Mouse (Mus musculus) lung, postnatal 0 days (tissue): ENCODE results near the gene Tmem229b. TPM values are rescaled to one million over a fixed set of nuclear protein-coding genes. Genes with fewer than 3 reads are reported as not detected.

ENCODE experiments used
- ATAC-seq: fragments of 200-750 bp; cut with Nextera tagmentation; 2 replicates; pipeline ENCODE4 v1.8.0; 2017; ENCODE audit warnings: moderate library complexity
- DNase-seq: peaks from one replicate; pipeline ENCODE4 v3.0.0-alpha.2; 2016; ENCODE audit warnings: low spot score
- H3K27ac ChIP-seq: fragments of 300-500 bp; sonication (generic); 2 replicates; pipeline ENCODE4 v1.5.1; 2014; ENCODE audit warnings: antibody characterized with exemption, mild to moderate bottlenecking, low read length, mixed read lengths
- H3K27me3 ChIP-seq: fragments of 300-500 bp; sonication (generic); replicated peaks from 2 replicates; pipeline ENCODE4 v1.6.1; 2014; ENCODE audit warnings: low read length, mixed read lengths; ENCODE audit not compliant: insufficient read depth
- H3K36me3 ChIP-seq: fragments of 300-500 bp; sonication (generic); 2 replicates; pipeline ENCODE4 v1.6.1; 2014; ENCODE audit warnings: low read length, mixed read lengths; ENCODE audit not compliant: insufficient read depth
- H3K4me1 ChIP-seq: fragments of 300-500 bp; sonication (generic); 2 replicates; pipeline ENCODE4 v1.6.1; 2014; ENCODE audit warnings: antibody characterized with exemption, low read depth, low read length, mixed read lengths; ENCODE audit not compliant: insufficient read depth
- H3K4me2 ChIP-seq: fragments of 300-500 bp; sonication (generic); replicated peaks from 2 replicates; pipeline ENCODE4 v1.6.1; 2014; ENCODE audit warnings: low read depth, mild to moderate bottlenecking, low read length, moderate library complexity, mixed read lengths
- H3K4me3 ChIP-seq: fragments of 300-500 bp; sonication (generic); 2 replicates; pipeline ENCODE4 v1.5.1; 2014; ENCODE audit warnings: low read depth, low read length
- H3K9ac ChIP-seq: fragments of 300-500 bp; sonication (generic); replicated peaks from 2 replicates; pipeline ENCODE4 v1.6.1; 2014; ENCODE audit warnings: low read depth, mild to moderate bottlenecking
- H3K9me3 ChIP-seq: fragments of 300-500 bp; sonication (generic); 2 replicates; pipeline ENCODE4 v1.6.1; 2016; ENCODE audit warnings: low read length, mixed read lengths
- CTCF ChIP-seq: IDR thresholded peaks from 2 replicates; pipeline ENCODE4 v1.5.1; 2016; ENCODE audit warnings: antibody characterized with exemption, mild to moderate bottlenecking
- EP300 ChIP-seq: IDR thresholded peaks from 2 replicates; pipeline ENCODE4 v1.6.1; 2016; ENCODE audit warnings: antibody characterized with exemption, mild to moderate bottlenecking, control low read depth
- WGBS: fragments of 180-500 bp; shearing (Covaris S2); extraction: QIAGEN DNeasy Blood & Tissue Kit; methylation state at CpG from one replicate; pipeline ENCODE4 v1.1.7; 2014; 5-methylcytosine and 5-hydroxymethylcytosine counted together
- polyA plus RNA-seq: library from polyadenylated mRNA; unstranded; fragments of >200 nt; fragmentation: Nextera tagmentation; extraction: Ambion mirVana; gene quantifications from 2 replicates; pipeline ENCODE4 v1.2.1, GENCODE M21; 2015

Gene Tmem229b
- polyA plus RNA-seq, 1 experiment from 2014 or later = 5.3 TPM

GRCm38 (mm10) chr12:78983296-78984034 is 24.0 kb downstream of the Tmem229b start:
- no peak overlapping the region for H3K4me3 ChIP-seq
- WGBS = 41% methylated on average over 9 of the region's 9 CpGs
- no peak for TF ChIP-seq CTCF
- no peak for TF ChIP-seq EP300
- H3K27ac ChIP-seq = no peak overlapping the region
- no peaks in the 10 kb centered on the region; the same call in 1 of the 2 replicates for H3K4me1 ChIP-seq
- ATAC-seq = peak; percentile 78
- DNase-seq = peak; percentile 71
- 0 out of 2 replicates have a peak overlapping the region, but pooled peaks have one; percentile 18 for H3K4me2 ChIP-seq
- H3K27me3 ChIP-seq = no peaks in the 10 kb centered on the region
- no peaks in the 10 kb centered on the region for H3K36me3 ChIP-seq
- H3K9me3 ChIP-seq = no peaks in the 10 kb centered on the region
- H3K9ac ChIP-seq = no peak overlapping the region

DNA sequence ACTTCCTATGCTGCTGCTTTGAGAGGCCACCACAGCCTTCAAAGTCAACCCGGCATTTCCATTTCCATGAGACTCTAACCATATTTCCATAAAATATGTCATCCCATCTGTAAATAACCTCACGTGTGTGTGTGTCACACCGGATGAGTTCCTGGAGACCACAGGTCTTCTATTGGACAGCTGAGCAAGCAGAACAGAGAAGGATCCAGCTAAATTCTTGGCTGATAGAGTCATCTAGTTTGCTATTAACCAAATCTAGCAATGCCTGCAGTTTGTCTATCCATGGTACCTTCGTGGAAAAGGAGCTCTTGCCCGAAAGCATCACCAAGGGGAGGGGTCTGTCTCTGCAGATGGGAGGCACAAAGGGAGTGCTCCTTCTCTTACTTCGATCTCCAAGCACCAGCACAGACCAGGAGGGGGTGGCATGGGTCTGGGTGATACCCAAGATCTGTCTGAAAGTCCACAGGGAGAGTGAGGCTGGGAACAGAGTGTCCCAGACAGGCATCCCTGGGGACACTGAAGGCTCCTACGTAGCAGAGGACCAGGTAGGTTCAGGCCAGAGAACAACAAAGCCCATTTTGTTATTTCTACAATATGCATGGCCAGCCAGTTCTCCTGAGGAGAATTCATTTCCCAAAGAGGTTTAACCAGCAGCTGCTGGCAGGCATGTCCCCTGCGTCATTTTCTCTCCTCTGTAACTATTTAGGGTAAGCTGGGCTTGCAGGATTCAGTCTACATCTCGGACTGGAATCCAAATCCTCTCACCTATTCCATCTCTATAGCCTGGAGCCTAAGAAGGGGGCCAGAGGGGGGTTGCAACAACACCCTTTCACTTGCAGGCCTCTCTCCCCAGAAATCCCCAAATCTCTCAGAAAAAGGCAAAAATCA is 25.2 kb downstream of the Tmem229b start:
- no peak for DNase-seq
- TF ChIP-seq EP300 = 0 out of 2 replicates have a peak, but pooled peaks have one; percentile 21
- no peak for TF ChIP-seq CTCF
- Histone ChIP-seq H3K9me3 (no peaks in the 10 kb centered on the region), H3K27ac (no peak overlapping the region), H3K4me3 (no peak overlapping the region), H3K36me3 (no peaks in the 10 kb centered on the region), H3K9ac (no peak overlapping the region), H3K27me3 (no peaks in the 10 kb centered on the region), H3K4me2 (no peak overlapping the region), H3K4me1 (no peaks in the 10 kb centered on the region; the same call in 1 of the 2 replicates)
- WGBS = 55% methylated on average over 9 of the region's 9 CpGs
- no peak for ATAC-seq

- Histone ChIP-seq H3K9ac (no peak overlapping the region), H3K36me3 (no peaks in the 10 kb centered on the region), H3K9me3 (no peaks in the 10 kb centered on the region), H3K4me2 (no peak overlapping the region), H3K4me3 (no peak overlapping the region), H3K4me1 (no peaks in the 10 kb centered on the region; the same call in 1 of the 2 replicates), H3K27me3 (no peaks in the 10 kb centered on the region), H3K27ac (no peak overlapping the region)
- TF ChIP-seq CTCF = no peak
- no peak for TF ChIP-seq EP300
- DNase-seq (no peak), ATAC-seq (no peak)
- WGBS = 61% methylated on average over 2 of the region's 2 CpGs
Observed at GRCm38 (mm10) chr12:78981131-78981530, 26.3 kb downstream of the Tmem229b start.

DNA sequence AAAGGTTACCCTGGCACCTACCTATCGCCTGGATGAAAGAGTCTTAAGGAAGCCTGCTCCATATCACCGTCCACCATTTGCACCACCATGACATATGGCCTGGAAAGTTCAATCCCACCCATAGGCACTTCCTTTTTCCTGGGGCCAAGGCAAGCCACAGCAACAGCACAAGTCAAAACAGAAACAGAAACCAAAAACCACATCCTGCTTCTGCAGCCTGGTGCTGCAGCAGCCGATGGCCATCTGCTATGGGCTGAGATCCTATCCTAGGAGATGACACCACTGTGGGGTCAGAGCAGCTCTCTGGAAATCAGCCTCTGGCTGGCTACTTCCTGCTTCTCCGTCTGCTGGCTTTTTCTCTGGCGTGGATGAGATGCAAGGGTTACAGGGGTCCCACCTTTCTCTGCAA is 26.7 kb downstream of the Tmem229b start:
- no peak for TF ChIP-seq CTCF
- no peak for TF ChIP-seq EP300
- Histone ChIP-seq H3K4me3 (no peak overlapping the region), H3K9ac (no peak overlapping the region), H3K9me3 (no peaks in the 10 kb centered on the region), H3K4me2 (no peak overlapping the region), H3K27ac (no peak overlapping the region), H3K36me3 (no peaks in the 10 kb centered on the region), H3K27me3 (no peaks in the 10 kb centered on the region), H3K4me1 (no peaks in the 10 kb centered on the region; the same call in 1 of the 2 replicates)
- WGBS = 55% methylated on average over 5 of the region's 5 CpGs
- DNase-seq = peak; percentile 71
- ATAC-seq = peak; percentile 60

DNA sequence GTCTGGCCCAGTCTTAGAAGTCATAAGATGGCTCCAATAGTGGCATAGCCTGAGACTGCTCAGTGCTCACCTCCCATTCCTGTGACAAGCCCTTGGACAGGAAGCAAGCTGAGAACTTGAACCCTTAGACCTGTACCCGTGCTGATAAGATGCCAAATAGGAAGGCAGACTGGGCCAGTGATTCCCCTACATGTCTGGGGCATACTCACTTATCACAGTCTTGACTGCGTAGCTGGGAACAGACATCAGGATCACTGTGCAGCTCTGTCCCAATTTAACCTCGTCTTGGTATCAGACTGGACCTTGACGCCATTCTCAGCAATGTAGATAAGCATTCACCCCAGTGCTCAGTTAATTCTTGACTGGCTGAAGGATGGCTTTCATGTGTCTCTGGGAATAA is 29.9 kb downstream of the Tmem229b start:
- WGBS = 65% methylated on average over 4 of the region's 4 CpGs
- no peak overlapping the region for H3K4me3 ChIP-seq
- no peak overlapping the region for H3K4me2 ChIP-seq
- DNase-seq (no peak), ATAC-seq (no peak)
- H3K27ac ChIP-seq = no peak overlapping the region
- H3K27me3 ChIP-seq = no peaks in the 10 kb centered on the region
- H3K36me3 ChIP-seq = no peaks in the 10 kb centered on the region
- H3K9ac ChIP-seq = no peak overlapping the region
- no peaks in the 10 kb centered on the region for H3K9me3 ChIP-seq
- TF ChIP-seq CTCF = no peak
- TF ChIP-seq EP300 = no peak
- H3K4me1 ChIP-seq = no peaks in the 10 kb centered on the region

DNA sequence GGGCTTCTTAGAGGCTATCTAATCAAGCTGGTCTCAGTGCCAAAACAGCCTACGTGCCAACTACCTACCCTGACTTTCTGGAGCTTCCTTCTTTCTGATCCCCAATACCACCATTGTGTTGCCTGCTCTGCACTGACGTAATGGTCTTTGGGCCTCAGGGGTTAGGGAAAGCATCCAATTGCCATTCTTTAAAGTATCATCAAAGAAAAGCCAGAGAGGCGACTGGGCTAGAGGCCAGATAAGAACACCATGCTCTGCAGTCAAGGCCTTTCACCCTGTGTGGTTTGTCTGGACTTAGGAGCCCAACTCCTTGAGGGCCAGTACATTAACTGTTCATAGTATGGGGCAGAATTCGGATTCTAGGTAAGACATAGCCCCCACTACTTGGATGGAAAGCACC is 30.3 kb downstream of the Tmem229b start:
- Histone ChIP-seq H3K4me3 (no peak overlapping the region), H3K9me3 (no peaks in the 10 kb centered on the region), H3K27ac (no peak overlapping the region), H3K4me1 (no peaks in the 10 kb centered on the region), H3K9ac (no peak overlapping the region), H3K4me2 (no peak overlapping the region), H3K27me3 (no peaks in the 10 kb centered on the region), H3K36me3 (no peaks in the 10 kb centered on the region)
- ATAC-seq (no peak), DNase-seq (no peak)
- TF ChIP-seq EP300 (no peak), CTCF (no peak)
- 52% methylated on average over 4 of the region's 4 CpGs for WGBS
